Mouse (Mus musculus): ENCODE measurements around the gene Cryzl1. TPM values are rescaled to one million over a fixed set of nuclear protein-coding genes. Genes with fewer than 3 reads are reported as not detected.

Gene Cryzl1
- 91.5 and 93.0 TPM in 2 replicates for polyA plus RNA-seq (2015; fragmentation: Nextera tagmentation; extraction: Ambion mirVana)

DNA sequence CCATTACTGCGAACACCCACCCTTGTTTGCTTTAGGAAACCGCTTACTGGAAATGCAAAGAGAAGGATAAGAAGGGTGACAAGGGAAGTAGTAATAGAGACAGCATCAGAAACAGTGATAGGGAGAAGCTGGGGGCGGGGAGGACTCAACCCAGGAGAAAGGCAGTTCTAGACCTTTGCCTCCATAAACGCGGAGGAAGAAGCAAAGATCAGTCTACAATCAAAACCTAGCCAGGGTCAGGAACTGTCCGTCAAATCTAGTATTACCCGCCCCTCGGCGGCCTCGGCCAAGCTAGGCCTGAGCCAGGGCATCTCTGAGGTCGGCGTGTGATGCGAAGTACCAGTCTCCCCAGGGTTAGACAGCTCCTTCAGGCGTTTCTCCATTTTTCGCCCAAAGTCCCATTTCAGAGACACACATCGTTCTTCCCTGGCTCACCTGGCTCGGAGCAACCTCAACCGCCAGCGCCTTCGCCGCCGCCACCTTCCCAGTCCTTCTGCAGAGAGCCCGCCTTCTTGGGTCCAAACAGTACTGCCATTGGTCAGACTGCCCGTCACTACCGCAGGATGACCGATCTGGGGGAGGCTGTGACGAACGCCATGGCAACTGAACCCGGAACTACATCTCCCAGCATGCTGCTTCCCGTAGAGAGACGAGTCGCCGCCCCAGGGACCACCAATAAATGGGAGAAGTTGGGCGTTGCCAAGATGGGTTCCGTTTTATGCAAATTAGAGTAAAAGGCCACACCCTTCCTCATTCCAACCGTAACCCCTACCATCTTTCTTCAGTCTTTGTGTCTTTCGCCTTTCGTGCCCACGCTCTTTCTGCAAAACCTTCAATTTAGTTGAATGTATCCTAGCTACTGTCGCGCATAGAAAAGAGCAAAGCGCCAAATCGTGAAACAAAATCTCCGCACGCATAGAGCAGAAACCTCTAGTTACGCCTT, at the start of gene Cryzl1:
Gene Cryzl1 (minus strand): TSS at position 853 of the 943 bp plus-strand sequence.
- H3K27ac ChIP-seq (replicated peaks): peak within 1 kb of the TSS; percentile 96
- peak; percentile 95 for ATAC-seq (ENCODE audit: low read depth)
- H3K36me3 ChIP-seq: peaks cover 13% of the 10 kb centered on the region; the same call in 1 of the 2 replicates
- 1% methylated on average over 46 of the region's 46 CpGs for WGBS
- peak within 1 kb of the TSS; percentile 72 for H3K4me2 ChIP-seq
- H3K27me3 ChIP-seq: no peaks in the 10 kb centered on the region
- H3K4me3 ChIP-seq: peak within 1 kb of the TSS; percentile 96
- peak within 1 kb of the TSS; percentile 99 for H3K9ac ChIP-seq
- H3K4me1 ChIP-seq (replicated peaks): peaks cover 45% of the 10 kb centered on the region
- H3K9me3 ChIP-seq: no peaks in the 10 kb centered on the region

DNA sequence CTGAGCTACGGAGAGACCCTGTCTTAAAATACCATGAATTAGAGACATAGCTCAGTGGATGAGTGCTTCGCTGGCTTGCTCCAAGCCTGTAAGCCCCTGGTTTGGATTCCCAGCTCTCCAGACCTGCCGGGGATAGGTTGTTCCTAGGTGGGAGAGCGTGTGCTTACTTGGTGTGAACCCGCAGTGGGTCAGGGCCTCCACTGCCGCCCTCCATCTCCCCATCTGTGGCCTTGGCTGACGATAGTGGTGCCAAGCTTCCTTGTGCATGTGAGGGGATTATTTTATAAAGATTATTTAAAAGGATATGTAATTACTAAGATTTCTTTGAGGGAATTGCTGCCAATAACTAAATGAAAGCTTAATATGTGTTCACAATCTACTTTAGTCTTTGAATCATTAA, 43.8 kb upstream of the Cryzl1 start:
- Histone ChIP-seq H3K27ac (replicated peaks) (peak overlapping the region; percentile 68; the same call in 1 of the 2 replicates), H3K4me1 (replicated peaks) (peaks cover 77% of the 10 kb centered on the region), H3K4me3 (no peak overlapping the region), H3K36me3 (no peaks in the 10 kb centered on the region), H3K4me2 (no peak overlapping the region), H3K27me3 (no peaks in the 10 kb centered on the region), H3K9ac (no peak overlapping the region), H3K9me3 (no peaks in the 10 kb centered on the region)
- no peak for ATAC-seq (ENCODE audit: low read depth)
- WGBS: 64% methylated on average over 7 of the region's 7 CpGs

DNA sequence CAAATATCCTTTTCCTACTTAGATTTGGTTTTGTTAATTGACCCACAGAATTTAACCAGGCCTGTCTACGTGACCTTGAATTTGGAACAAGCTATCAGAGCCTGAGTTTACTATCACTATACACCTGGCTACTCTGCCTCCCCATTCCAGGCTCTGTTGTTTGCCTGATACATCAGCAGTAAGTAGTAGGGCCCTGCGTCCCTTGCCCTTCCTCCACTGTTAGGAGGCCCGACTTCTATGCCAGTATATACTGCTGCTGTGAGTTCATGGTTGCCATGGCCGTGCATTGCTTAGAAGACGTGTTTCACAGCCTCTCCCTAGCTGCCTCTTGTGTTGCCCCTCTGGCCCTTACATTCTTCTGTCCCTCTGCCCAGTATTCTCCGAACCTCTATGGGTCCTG, 42.6 kb upstream of the Cryzl1 start:
- Histone ChIP-seq H3K27ac (replicated peaks) (peak overlapping the region; percentile 89), H3K4me2 (peak overlapping the region; percentile 10; the same call in 1 of the 2 replicates), H3K4me1 (replicated peaks) (peaks cover 82% of the 10 kb centered on the region), H3K9me3 (no peaks in the 10 kb centered on the region), H3K27me3 (no peaks in the 10 kb centered on the region), H3K9ac (0 out of 2 replicates have a peak overlapping the region, but pooled peaks have one; percentile 2), H3K4me3 (no peak overlapping the region), H3K36me3 (no peaks in the 10 kb centered on the region)
- 40% methylated on average over 6 of the region's 6 CpGs for WGBS
- ATAC-seq (ENCODE audit: low read depth): peak; percentile 61

DNA sequence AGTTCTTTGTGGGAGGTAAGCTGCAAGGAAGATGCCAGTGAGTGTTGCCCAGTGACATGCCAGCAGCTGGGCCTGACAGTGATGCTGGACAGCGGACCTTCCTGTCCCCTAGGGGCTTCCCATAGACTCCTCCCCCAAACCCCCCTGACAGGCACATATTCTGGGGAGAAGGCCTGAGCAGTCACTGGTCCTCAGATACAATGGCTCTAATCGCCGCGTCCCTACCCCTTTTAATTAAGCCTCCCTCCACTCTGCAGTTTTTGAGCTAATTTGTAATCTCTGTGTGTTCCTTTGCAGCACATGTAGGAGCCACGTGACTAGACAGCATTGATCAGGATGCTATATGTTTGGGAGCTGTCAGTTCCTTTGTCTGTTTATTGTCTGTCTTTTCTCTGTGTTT, 41.9 kb upstream of the Cryzl1 start:
- H3K4me1 ChIP-seq (replicated peaks): peaks cover 84% of the 10 kb centered on the region
- no peaks in the 10 kb centered on the region for H3K27me3 ChIP-seq
- peak overlapping the region; percentile 28; the same call in 1 of the 2 replicates for H3K4me2 ChIP-seq
- H3K27ac ChIP-seq (replicated peaks): peak overlapping the region; percentile 89
- WGBS: 10% methylated on average over 5 of the region's 5 CpGs
- ATAC-seq (ENCODE audit: low read depth): peak; percentile 83
- H3K36me3 ChIP-seq: no peaks in the 10 kb centered on the region
- no peak overlapping the region for H3K4me3 ChIP-seq
- H3K9me3 ChIP-seq: no peaks in the 10 kb centered on the region
- H3K9ac ChIP-seq: peak overlapping the region; percentile 2; the same call in 1 of the 2 replicates

DNA sequence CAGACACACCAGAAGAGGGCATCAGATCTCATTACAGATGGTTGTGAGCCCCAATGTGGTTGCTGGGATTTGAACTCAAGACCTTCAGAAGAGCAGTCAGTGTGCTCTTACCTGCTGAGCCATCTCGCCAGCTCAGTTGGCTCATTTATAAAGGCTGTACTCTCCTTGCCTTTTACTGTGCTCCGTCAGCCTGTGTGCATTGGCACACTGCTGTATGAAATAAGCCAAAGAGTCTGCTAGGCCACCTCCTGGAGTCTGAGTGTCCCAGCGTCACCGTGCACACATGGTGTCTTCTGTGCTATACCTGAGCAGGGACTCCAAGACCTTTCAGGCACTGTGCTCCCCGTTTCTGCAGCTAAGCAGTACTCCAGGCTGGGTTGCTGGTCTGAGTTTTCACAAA, 41.1 kb upstream of the Cryzl1 start:
- ATAC-seq (ENCODE audit: low read depth): no peak

DNA sequence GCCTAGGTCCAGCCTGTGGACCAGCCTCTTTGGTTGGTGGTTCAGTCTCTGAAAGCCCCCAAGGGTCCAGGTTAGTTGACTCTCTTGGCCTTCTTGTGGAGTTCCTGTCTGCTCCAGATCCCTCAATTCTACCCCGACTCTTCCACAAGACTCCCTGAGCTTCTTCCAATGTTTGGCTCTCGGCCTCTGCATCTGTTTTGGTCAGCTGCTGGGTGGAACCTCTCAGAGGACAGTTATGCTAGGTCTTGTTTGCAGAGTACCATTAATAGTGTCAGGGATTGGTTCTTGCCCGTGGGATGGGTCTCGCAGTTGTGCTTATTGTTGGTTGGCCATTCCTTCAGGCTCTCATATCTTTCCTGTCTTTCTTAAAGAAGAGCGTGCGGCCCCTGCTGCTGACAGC, 39.8 kb upstream of the Cryzl1 start:
- Histone ChIP-seq H3K36me3 (no peaks in the 10 kb centered on the region), H3K27ac (replicated peaks) (no peak overlapping the region), H3K9me3 (no peaks in the 10 kb centered on the region), H3K4me2 (no peak overlapping the region), H3K27me3 (no peaks in the 10 kb centered on the region), H3K4me1 (replicated peaks) (peaks cover 88% of the 10 kb centered on the region), H3K9ac (no peak overlapping the region), H3K4me3 (no peak overlapping the region)
- WGBS: 87% methylated on average over 6 of the region's 6 CpGs
- ATAC-seq (ENCODE audit: low read depth): no peak

More for the DNA sequence above, 41.1 kb upstream of the Cryzl1 start:
- H3K27ac ChIP-seq (replicated peaks): peak overlapping the region; percentile 89
- no peak overlapping the region for H3K4me3 ChIP-seq
- no peaks in the 10 kb centered on the region for H3K36me3 ChIP-seq
- no peaks in the 10 kb centered on the region for H3K27me3 ChIP-seq
- no peaks in the 10 kb centered on the region for H3K9me3 ChIP-seq
- H3K4me1 ChIP-seq (replicated peaks): peaks cover 88% of the 10 kb centered on the region
- no peak overlapping the region for H3K9ac ChIP-seq
- WGBS: 49% methylated on average over 5 of the region's 5 CpGs
- H3K4me2 ChIP-seq: no peak overlapping the region

DNA sequence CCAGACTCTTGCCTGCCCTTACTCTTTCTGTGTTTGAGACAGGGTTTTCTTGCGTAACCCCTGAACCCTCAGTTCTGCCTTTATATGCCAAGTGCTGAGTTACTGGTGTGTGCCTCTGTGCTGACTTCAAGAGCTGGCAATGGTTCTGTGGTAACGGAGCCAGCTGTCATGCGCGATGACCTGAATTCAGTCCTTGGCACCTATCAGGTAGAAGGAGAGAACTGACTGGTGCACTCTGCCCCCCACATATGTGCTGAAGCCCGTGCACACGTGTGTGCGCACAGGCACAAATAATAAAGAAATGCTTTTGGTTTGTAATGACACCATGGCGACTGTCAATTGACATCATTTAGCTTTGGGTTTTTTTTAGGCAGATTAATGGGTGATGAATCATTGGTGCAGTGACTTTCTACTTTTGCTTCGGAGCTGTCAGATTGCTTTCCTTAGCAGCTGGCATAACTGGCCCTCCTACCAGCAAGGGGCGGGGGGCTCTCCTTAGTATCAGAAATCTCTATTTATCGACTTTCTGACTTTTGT, 38.5 kb upstream of the Cryzl1 start:
- 0 out of 2 replicates have a peak overlapping the region, but pooled peaks have one; percentile 15 for H3K27ac ChIP-seq (replicated peaks)
- ATAC-seq (ENCODE audit: low read depth): no peak
- no peak overlapping the region for H3K4me2 ChIP-seq
- H3K9ac ChIP-seq: no peak overlapping the region
- no peaks in the 10 kb centered on the region for H3K9me3 ChIP-seq
- no peaks in the 10 kb centered on the region for H3K36me3 ChIP-seq
- H3K27me3 ChIP-seq: no peaks in the 10 kb centered on the region
- WGBS: 68% methylated on average over 11 of the region's 11 CpGs
- no peak overlapping the region for H3K4me3 ChIP-seq
- peaks cover 93% of the 10 kb centered on the region for H3K4me1 ChIP-seq (replicated peaks)

DNA sequence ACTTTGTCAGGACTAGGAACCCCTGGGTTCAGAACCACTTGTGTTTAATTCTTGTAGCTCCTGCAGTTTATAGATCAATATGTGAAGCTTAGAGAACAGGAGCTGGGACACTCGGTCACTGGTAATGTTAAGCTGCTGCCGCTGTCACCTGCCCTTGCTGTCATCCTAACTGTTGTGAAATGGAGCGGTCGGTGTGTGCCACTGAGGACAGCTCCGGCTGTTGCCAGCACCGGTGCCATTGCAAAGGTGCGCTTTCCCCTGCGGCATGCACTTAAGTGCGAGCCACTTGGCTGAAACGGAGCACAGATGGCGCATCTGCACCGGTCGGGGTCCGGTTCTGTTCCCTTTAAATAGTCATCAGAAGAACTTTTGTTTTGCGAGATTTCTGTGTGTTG, 37.0 kb upstream of the Cryzl1 start:
- WGBS: 77% methylated on average over 15 of the region's 15 CpGs
- no peaks in the 10 kb centered on the region for H3K9me3 ChIP-seq
- H3K4me1 ChIP-seq (replicated peaks): peaks cover 93% of the 10 kb centered on the region

DNA sequence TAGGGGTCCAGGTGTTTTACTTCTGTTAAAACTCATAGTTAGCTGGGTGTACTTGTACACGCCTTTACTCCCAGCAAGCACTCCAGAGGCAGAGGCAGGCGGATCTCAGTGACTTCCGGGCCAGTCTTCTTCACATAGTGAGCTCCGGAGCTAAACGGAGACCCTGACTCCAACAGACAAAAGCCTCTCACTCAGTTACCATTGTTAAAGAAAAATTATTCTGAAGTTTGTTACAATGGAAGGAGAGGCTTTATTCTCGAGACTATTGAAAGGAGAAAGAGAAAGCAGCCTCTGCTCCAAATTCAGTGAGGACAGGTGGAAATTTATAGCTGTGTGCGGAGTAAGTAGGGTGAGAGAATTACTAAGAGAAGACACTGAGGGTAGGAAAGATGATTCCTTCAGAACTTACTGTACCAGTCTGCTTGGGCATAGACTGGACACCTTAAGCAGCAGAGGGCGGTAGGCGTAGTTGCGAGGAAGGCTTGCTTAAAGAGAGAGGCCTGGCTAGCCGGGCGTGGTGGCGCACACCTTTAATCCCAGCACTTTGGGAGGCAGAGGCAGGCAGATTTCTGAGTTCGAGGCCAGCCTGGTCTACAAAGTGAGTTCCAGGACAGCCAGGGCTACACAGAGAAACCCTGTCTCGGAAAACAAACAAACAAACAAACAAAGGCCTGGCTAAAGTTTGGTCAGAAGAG, 36.5 kb upstream of the Cryzl1 start:
- ATAC-seq (ENCODE audit: low read depth): no peak
- H3K4me2 ChIP-seq: no peak overlapping the region
- no peak overlapping the region for H3K27ac ChIP-seq (replicated peaks)
- no peak overlapping the region for H3K4me3 ChIP-seq
- peaks cover 93% of the 10 kb centered on the region for H3K4me1 ChIP-seq (replicated peaks)
- 70% methylated on average over 15 of the region's 15 CpGs for WGBS
- H3K27me3 ChIP-seq: no peaks in the 10 kb centered on the region
- no peak overlapping the region for H3K9ac ChIP-seq
- H3K9me3 ChIP-seq: no peaks in the 10 kb centered on the region
- H3K36me3 ChIP-seq: no peaks in the 10 kb centered on the region

More for the DNA sequence above, 37.0 kb upstream of the Cryzl1 start:
- no peak overlapping the region for H3K27ac ChIP-seq (replicated peaks)
- no peak overlapping the region for H3K4me3 ChIP-seq
- no peak for ATAC-seq (ENCODE audit: low read depth)
- no peaks in the 10 kb centered on the region for H3K36me3 ChIP-seq
- no peak overlapping the region for H3K9ac ChIP-seq
- H3K4me2 ChIP-seq: no peak overlapping the region
- no peaks in the 10 kb centered on the region for H3K27me3 ChIP-seq

DNA sequence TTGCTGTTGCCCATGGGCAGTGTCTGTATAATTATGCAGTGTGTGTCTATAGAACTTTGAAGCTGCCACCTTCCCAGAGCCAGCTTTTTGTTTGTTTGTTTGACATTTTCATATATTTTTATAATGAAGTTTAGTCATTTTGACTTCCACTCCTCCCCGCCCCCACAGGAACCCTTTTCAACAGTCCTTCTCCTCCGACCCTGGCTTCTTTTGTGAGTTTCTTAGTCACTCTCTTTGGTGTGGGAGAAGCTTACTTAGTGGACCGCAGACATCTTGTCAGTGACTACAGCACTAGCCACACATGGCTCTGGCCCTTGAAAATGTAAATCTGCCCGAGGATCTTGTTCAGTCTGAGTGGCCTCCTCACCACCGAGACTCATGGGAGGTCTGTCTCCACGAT, 35.6 kb upstream of the Cryzl1 start:
- Histone ChIP-seq H3K27ac (replicated peaks) (no peak overlapping the region), H3K4me1 (replicated peaks) (peaks cover 91% of the 10 kb centered on the region), H3K27me3 (no peaks in the 10 kb centered on the region), H3K4me3 (no peak overlapping the region), H3K9me3 (no peaks in the 10 kb centered on the region), H3K4me2 (no peak overlapping the region), H3K36me3 (no peaks in the 10 kb centered on the region), H3K9ac (no peak overlapping the region)
- WGBS: 81% methylated on average over 6 of the region's 6 CpGs
- ATAC-seq (ENCODE audit: low read depth): no peak

DNA sequence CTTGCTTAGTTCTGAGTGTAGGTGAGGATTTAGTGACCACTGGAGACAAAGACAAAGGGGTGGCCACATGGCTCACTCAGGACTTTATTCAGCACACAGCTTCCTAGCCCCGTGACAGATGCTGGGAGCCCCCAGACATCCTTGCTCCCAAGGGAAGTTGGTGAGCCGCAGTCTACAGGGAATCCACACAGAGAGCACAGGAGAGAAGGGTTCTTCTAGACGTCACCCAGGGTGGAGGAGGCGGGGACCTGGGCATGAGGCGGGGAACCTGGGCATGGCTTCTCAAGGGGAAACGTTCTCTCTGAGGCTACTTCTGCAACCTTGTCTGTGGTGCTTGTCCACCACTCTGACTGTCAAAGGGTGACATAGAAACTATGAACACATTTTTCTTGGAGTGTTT, 35.2 kb upstream of the Cryzl1 start:
- Histone ChIP-seq H3K9me3 (no peaks in the 10 kb centered on the region), H3K27me3 (no peaks in the 10 kb centered on the region), H3K9ac (no peak overlapping the region), H3K4me3 (no peak overlapping the region), H3K27ac (replicated peaks) (no peak overlapping the region), H3K36me3 (no peaks in the 10 kb centered on the region), H3K4me2 (no peak overlapping the region), H3K4me1 (replicated peaks) (peaks cover 91% of the 10 kb centered on the region)
- WGBS: 43% methylated on average over 6 of the region's 6 CpGs
- no peak for ATAC-seq (ENCODE audit: low read depth)

DNA sequence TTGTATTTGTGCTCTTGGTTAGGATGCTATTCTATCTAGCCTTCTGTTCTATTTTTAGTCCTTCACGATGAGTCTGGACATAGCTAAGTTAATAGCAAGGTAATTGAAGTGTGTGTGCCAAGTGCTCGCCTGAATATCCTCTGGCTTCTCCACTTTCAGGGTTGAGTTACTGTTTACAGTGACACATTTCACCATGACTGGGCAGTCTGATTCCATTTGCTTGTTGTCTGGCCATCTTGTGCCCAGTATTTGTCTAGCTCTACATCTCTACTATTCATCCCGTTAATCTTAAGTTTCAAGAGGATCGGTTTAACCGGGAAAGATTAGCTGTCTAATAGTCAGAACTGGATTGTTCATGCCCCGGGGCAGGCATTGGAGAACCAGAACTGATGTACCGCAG, 33.7 kb upstream of the Cryzl1 start:
- 0 out of 2 replicates have a peak overlapping the region, but pooled peaks have one; percentile 4 for H3K27ac ChIP-seq (replicated peaks)
- no peaks in the 10 kb centered on the region for H3K9me3 ChIP-seq
- no peak overlapping the region for H3K4me3 ChIP-seq
- WGBS: 65% methylated on average over 7 of the region's 7 CpGs
- H3K4me1 ChIP-seq (replicated peaks): peaks cover 83% of the 10 kb centered on the region
- no peak overlapping the region for H3K4me2 ChIP-seq
- no peak overlapping the region for H3K9ac ChIP-seq
- no peaks in the 10 kb centered on the region for H3K36me3 ChIP-seq
- ATAC-seq (ENCODE audit: low read depth): no peak
- H3K27me3 ChIP-seq: no peaks in the 10 kb centered on the region
